Mouse (Mus musculus): ENCODE results near the gene Olfr828. TPM values are rescaled to one million over a fixed set of nuclear protein-coding genes. Genes with fewer than 3 reads are reported as not detected.

Olfr828 gene
- polyA plus RNA-seq (2012; rRNA removed; ENCODE audit: low replicate concordance): not detected in 2 replicates

DNA sequence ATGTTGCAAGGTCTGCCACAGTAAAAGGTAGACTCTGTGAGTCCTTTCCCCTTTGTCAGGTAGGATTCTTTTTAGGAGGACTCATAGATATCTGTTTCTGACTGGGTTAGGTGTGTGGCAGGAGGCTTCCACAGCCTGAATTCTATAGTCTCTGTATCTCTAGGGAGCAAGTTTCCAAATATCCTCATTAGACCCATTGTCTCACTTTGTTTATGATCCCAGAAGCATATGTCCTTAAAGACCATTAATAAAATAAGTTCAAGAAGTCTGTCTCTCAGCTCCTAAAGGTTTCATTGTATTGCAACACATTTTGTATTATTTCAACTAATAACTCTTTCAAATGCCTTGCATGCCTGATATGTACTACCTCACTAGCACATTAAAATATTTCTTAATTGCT lies at the start of gene Olfr828:
Gene Olfr828, minus strand, starts transcription at position 101 of the 400 bp plus-strand sequence.

GRCm38 (mm10) chr9:18854633-18855032 lies 35.3 kb upstream of the Olfr828 start, which contains the start of gene Olfr829:
Olfr829 (plus strand) TSS chr9:18854933.

Other genes with a start within 250 kb of the Olfr828 start
- gene Muc16, start 145.0 kb downstream of the Olfr828 start, polyA plus RNA-seq (2012; rRNA removed; ENCODE audit: low replicate concordance): 2.0 and 3.7 TPM in 2 replicates
- not detected in 2 replicates for gene Olfr24, start 55.5 kb downstream of the Olfr828 start, polyA plus RNA-seq (2012; rRNA removed; ENCODE audit: low replicate concordance)
- not detected in 2 replicates for gene Olfr829, start 35.4 kb upstream of the Olfr828 start, polyA plus RNA-seq (2012; rRNA removed; ENCODE audit: low replicate concordance)
- not detected in 2 replicates for gene Olfr830, start 55.2 kb upstream of the Olfr828 start, polyA plus RNA-seq (2012; rRNA removed; ENCODE audit: low replicate concordance)
- gene Olfr832, start 117.6 kb upstream of the Olfr828 start, polyA plus RNA-seq (2012; rRNA removed; ENCODE audit: low replicate concordance): not detected in 2 replicates
- gene Olfr834, start 168.5 kb upstream of the Olfr828 start, polyA plus RNA-seq (2012; rRNA removed; ENCODE audit: low replicate concordance): not detected in 2 replicates
- gene Olfr835, start 213.2 kb upstream of the Olfr828 start, polyA plus RNA-seq (2012; rRNA removed; ENCODE audit: low replicate concordance): not detected in 2 replicates